Mouse (Mus musculus) CH12.LX (cell line): ENCODE measurements at regions not wholly inside any gene's neighbourhood (a gene's known extent, or its start where the extent isn't known, plus 50 kb on each side); places are given as distances from the start of the nearest gene placed in this dataset.

Source experiments
- CHD1 ChIP-seq: IDR thresholded peaks from 2 replicates; pipeline ENCODE4 v1.6.1; 2012; ENCODE audit warnings: low read depth, low read length, improper control_type of control experiment, inconsistent platforms
- CTCF ChIP-seq, 2 experiments: IDR thresholded peaks in 1 of 2; conservative IDR thresholded peaks in 1 of 2; 2 replicates each; pipeline ENCODE4 v1.5.1; 2011 to 2012; ENCODE audit warnings: low read depth in 2 of 2, low read length in 2 of 2, improper control_type of control experiment in 1 of 2, inconsistent platforms in 1 of 2, mild to moderate bottlenecking in 1 of 2, moderate library complexity in 1 of 2
- E2F4 ChIP-seq: IDR thresholded peaks from 2 replicates; pipeline ENCODE4 v1.6.1; 2011; ENCODE audit warnings: low read depth, low read length, improper control_type of control experiment; ENCODE audit not compliant: insufficient replicate concordance
- EP300 ChIP-seq: IDR thresholded peaks from 2 replicates; pipeline ENCODE4 v1.6.1; 2011; ENCODE audit warnings: low read length, improper control_type of control experiment
- HCFC1 ChIP-seq: IDR thresholded peaks from 2 replicates; pipeline ENCODE4 v1.6.1; 2012; ENCODE audit warnings: low read depth, mild to moderate bottlenecking, inconsistent platforms, low read length, improper control_type of control experiment
- JUND ChIP-seq: conservative IDR thresholded peaks from 2 replicates; pipeline ENCODE4 v1.6.1; 2011; ENCODE audit warnings: low read depth, low read length, improper control_type of control experiment
- POLR2A ChIP-seq: IDR thresholded peaks from 2 replicates; pipeline ENCODE4 v1.6.1; 2011; ENCODE audit warnings: low read depth, mild to moderate bottlenecking, improper control_type of control experiment, low read length
- RCOR1 ChIP-seq: conservative IDR thresholded peaks from 2 replicates; pipeline ENCODE4 v1.6.1; 2012; ENCODE audit warnings: low read depth, mild to moderate bottlenecking, inconsistent platforms, low read length, improper control_type of control experiment
- USF1 ChIP-seq: IDR thresholded peaks from 2 replicates; pipeline ENCODE4 v1.6.1; 2014; ENCODE audit warnings: low read depth, mild to moderate bottlenecking, inconsistent platforms, low read length, improper control_type of control experiment

- TF ChIP-seq JUND: no peak
- TF ChIP-seq E2F4: no peak
- TF ChIP-seq USF1: no peak
- TF ChIP-seq POLR2A: no peak
- TF ChIP-seq CTCF (conservative IDR thresholded peaks at IDR 0.05 in 1 of 2, IDR thresholded peaks at IDR 0.05 in 1 of 2; ENCODE audit: low read depth in 2 of 2, low read length in 2 of 2): no peak
- no peak for TF ChIP-seq CHD1
- TF ChIP-seq RCOR1: no peak
- no peak for TF ChIP-seq HCFC1
- no peak for TF ChIP-seq EP300
These were observed 320.1 kb upstream of the Jarid2 start for GRCm38 (mm10) chr13:44408960-44409719.
